Mouse (Mus musculus): Measurements from ENCODE around the gene Gm10153. TPM values are rescaled to one million over a fixed set of nuclear protein-coding genes. Genes with fewer than 3 reads are reported as not detected.
"Not testable (repeated sequence)": the region's sequence is repeated elsewhere in the genome, so short reads cannot be mapped to it uniquely, and the experiment has no call there.

The Gm10153 gene
- polyA plus RNA-seq, 1 experiment from 2014 or later: not detected

GRCm38 (mm10) chr7:142148633-142149032, 41.6 kb downstream of the Gm10153 start:
- H3K4me3 ChIP-seq (ENCODE audit: low read length): no peak overlapping the region
- no peak overlapping the region for H3K9ac ChIP-seq (ENCODE audit: low read length)
- H3K9me3 ChIP-seq (ENCODE audit: control insufficient read depth, low read length): no peaks in the 10 kb centered on the region; the same call in 1 of the 2 replicates
- H3K27ac ChIP-seq (ENCODE audit: low read length): no peak overlapping the region
- H3K4me2 ChIP-seq (ENCODE audit: low read depth, low read length): no peak overlapping the region
- H3K27me3 ChIP-seq (ENCODE audit: control insufficient read depth, insufficient read depth, low read depth, low read length): no peaks in the 10 kb centered on the region
- no peaks in the 10 kb centered on the region for H3K36me3 ChIP-seq (ENCODE audit: control insufficient read depth, insufficient read depth, low read length)
- ATAC-seq (ENCODE audit: low read depth): no peak
- H3K4me1 ChIP-seq (replicated peaks; ENCODE audit: control insufficient read depth, insufficient read depth, low read length): no peaks in the 10 kb centered on the region

- no peaks in the 10 kb centered on the region for H3K4me1 ChIP-seq (replicated peaks; ENCODE audit: control insufficient read depth, insufficient read depth, low read length)
- H3K9me3 ChIP-seq (ENCODE audit: control insufficient read depth, low read length): no peaks in the 10 kb centered on the region; the same call in 1 of the 2 replicates
- ATAC-seq (ENCODE audit: low read depth): no peak
- H3K27ac ChIP-seq (ENCODE audit: low read length): no peak overlapping the region
- H3K36me3 ChIP-seq (ENCODE audit: control insufficient read depth, insufficient read depth, low read length): no peaks in the 10 kb centered on the region
- 4% methylated on average over 1 of the region's 1 CpGs for WGBS
- no peak overlapping the region for H3K4me2 ChIP-seq (ENCODE audit: low read depth, low read length)
- no peak overlapping the region for H3K4me3 ChIP-seq (ENCODE audit: low read length)
- H3K9ac ChIP-seq (ENCODE audit: low read length): no peak overlapping the region
- H3K27me3 ChIP-seq (ENCODE audit: control insufficient read depth, insufficient read depth, low read depth, low read length): no peaks in the 10 kb centered on the region
Observed at GRCm38 (mm10) chr7:142146033-142146432, 44.2 kb downstream of the Gm10153 start.

- H3K4me3 ChIP-seq (ENCODE audit: low read length): no peak overlapping the region
- H3K27me3 ChIP-seq (ENCODE audit: control insufficient read depth, insufficient read depth, low read depth, low read length): no peaks in the 10 kb centered on the region
- H3K27ac ChIP-seq (ENCODE audit: low read length): no peak overlapping the region
- ATAC-seq (ENCODE audit: low read depth): no peak
- H3K9ac ChIP-seq (ENCODE audit: low read length): no peak overlapping the region
- H3K36me3 ChIP-seq (ENCODE audit: control insufficient read depth, insufficient read depth, low read length): no peaks in the 10 kb centered on the region
- H3K4me1 ChIP-seq (replicated peaks; ENCODE audit: control insufficient read depth, insufficient read depth, low read length): no peaks in the 10 kb centered on the region
- H3K4me2 ChIP-seq (ENCODE audit: low read depth, low read length): no peak overlapping the region
- H3K9me3 ChIP-seq (ENCODE audit: control insufficient read depth, low read length): no peaks in the 10 kb centered on the region; the same call in 1 of the 2 replicates
- 21% methylated on average over 4 of the region's 4 CpGs for whole genome bisulfite sequencing
Observed at GRCm38 (mm10) chr7:142145413-142145940, 44.7 kb downstream of the Gm10153 start.

GRCm38 (mm10) chr7:142144507-142144906, 45.7 kb downstream of the Gm10153 start, which contains the start of gene Gm45337:
Gene Gm45337, minus strand, starts transcription at chr7:142144607.
- Histone ChIP-seq H3K27ac (ENCODE audit: low read length) (no peak within 1 kb of the TSS), H3K4me1 (replicated peaks; ENCODE audit: control insufficient read depth, insufficient read depth, low read length) (no peaks in the 10 kb centered on the region), H3K27me3 (ENCODE audit: control insufficient read depth, insufficient read depth, low read depth, low read length) (no peaks in the 10 kb centered on the region), H3K9me3 (ENCODE audit: control insufficient read depth, low read length) (no peaks in the 10 kb centered on the region; the same call in 1 of the 2 replicates), H3K4me3 (ENCODE audit: low read length) (no peak within 1 kb of the TSS), H3K9ac (ENCODE audit: low read length) (no peak within 1 kb of the TSS), H3K36me3 (ENCODE audit: control insufficient read depth, insufficient read depth, low read length) (no peaks in the 10 kb centered on the region), H3K4me2 (ENCODE audit: low read depth, low read length) (no peak within 1 kb of the TSS)
- WGBS: 77% methylated on average over 1 of the region's 1 CpGs
- no peak for ATAC-seq (ENCODE audit: low read depth)

GRCm38 (mm10) chr7:142143506-142144010, 46.6 kb downstream of the Gm10153 start:
- WGBS: 23% methylated on average over 1 of the region's 1 CpGs
- not testable (repeated sequence) for H3K27me3 ChIP-seq (ENCODE audit: control insufficient read depth, insufficient read depth, low read depth, low read length); H3K36me3 ChIP-seq (ENCODE audit: control insufficient read depth, insufficient read depth, low read length); H3K9me3 ChIP-seq (ENCODE audit: control insufficient read depth, low read length); H3K4me3 ChIP-seq (ENCODE audit: low read length); ATAC-seq (ENCODE audit: low read depth); H3K27ac ChIP-seq (ENCODE audit: low read length); H3K4me1 ChIP-seq (replicated peaks; ENCODE audit: control insufficient read depth, insufficient read depth, low read length); H3K9ac ChIP-seq (ENCODE audit: low read length); H3K4me2 ChIP-seq (ENCODE audit: low read depth, low read length)

- no peak for ATAC-seq (ENCODE audit: low read depth)
- no peaks in the 10 kb centered on the region for H3K4me1 ChIP-seq (replicated peaks; ENCODE audit: control insufficient read depth, insufficient read depth, low read length)
- H3K27ac ChIP-seq (ENCODE audit: low read length): no peak overlapping the region
- 19% methylated on average over 1 of the region's 1 CpGs for WGBS
- H3K4me2 ChIP-seq (ENCODE audit: low read depth, low read length): no peak overlapping the region
- H3K36me3 ChIP-seq (ENCODE audit: control insufficient read depth, insufficient read depth, low read length): no peaks in the 10 kb centered on the region
- H3K27me3 ChIP-seq (ENCODE audit: control insufficient read depth, insufficient read depth, low read depth, low read length): no peaks in the 10 kb centered on the region
- H3K9me3 ChIP-seq (ENCODE audit: control insufficient read depth, low read length): no peaks in the 10 kb centered on the region
- no peak overlapping the region for H3K4me3 ChIP-seq (ENCODE audit: low read length)
- H3K9ac ChIP-seq (ENCODE audit: low read length): no peak overlapping the region
Observed at GRCm38 (mm10) chr7:142140696-142141095, 49.5 kb downstream of the Gm10153 start.

Other genes starting within 250 kb of the Gm10153 start
- gene Brsk2, start 240.6 kb downstream of the Gm10153 start, polyA plus RNA-seq (2015; fragmentation: Nextera tagmentation; extraction: Ambion mirVana): 0.59 and 0.60 TPM in 2 replicates
- gene Mob2, start 129.3 kb downstream of the Gm10153 start, polyA plus RNA-seq (2015; fragmentation: Nextera tagmentation; extraction: Ambion mirVana): 76.3 and 83.9 TPM in 2 replicates
- gene Dusp8, start 94.5 kb downstream of the Gm10153 start, polyA plus RNA-seq (2015; fragmentation: Nextera tagmentation; extraction: Ambion mirVana): 2.1 and 2.5 TPM in 2 replicates
- not detected in 2 replicates for gene Gm45618, start 69.7 kb downstream of the Gm10153 start, polyA plus RNA-seq (2015; fragmentation: Nextera tagmentation; extraction: Ambion mirVana)
- not detected in 2 replicates for gene Gm39115, start 54.4 kb downstream of the Gm10153 start, polyA plus RNA-seq (2015; fragmentation: Nextera tagmentation; extraction: Ambion mirVana)
- gene Gm45337, start 45.8 kb downstream of the Gm10153 start, polyA plus RNA-seq (2015; fragmentation: Nextera tagmentation; extraction: Ambion mirVana): not detected in 2 replicates
- gene Gm29735, start 33.3 kb downstream of the Gm10153 start, polyA plus RNA-seq (2015; fragmentation: Nextera tagmentation; extraction: Ambion mirVana): not detected in 2 replicates
- not detected in 2 replicates for gene Gm4553, start 24.6 kb downstream of the Gm10153 start, polyA plus RNA-seq (2015; fragmentation: Nextera tagmentation; extraction: Ambion mirVana)
- not detected in 2 replicates for gene Krtap5-2, start 14.4 kb downstream of the Gm10153 start, polyA plus RNA-seq (2015; fragmentation: Nextera tagmentation; extraction: Ambion mirVana)
- not detected in 2 replicates for gene Krtap5-3, start 11.0 kb upstream of the Gm10153 start, polyA plus RNA-seq (2015; fragmentation: Nextera tagmentation; extraction: Ambion mirVana)
- gene Gm7579, start 21.5 kb upstream of the Gm10153 start, polyA plus RNA-seq (2015; fragmentation: Nextera tagmentation; extraction: Ambion mirVana): not detected in 2 replicates
- gene Krtap5-5, start 39.6 kb upstream of the Gm10153 start, polyA plus RNA-seq (2015; fragmentation: Nextera tagmentation; extraction: Ambion mirVana): not detected in 2 replicates
- gene Gm40460, start 50.7 kb upstream of the Gm10153 start, polyA plus RNA-seq (2015; fragmentation: Nextera tagmentation; extraction: Ambion mirVana): not detected in 2 replicates
- not detected in 2 replicates for gene Gm2431, start 68.0 kb upstream of the Gm10153 start, polyA plus RNA-seq (2015; fragmentation: Nextera tagmentation; extraction: Ambion mirVana)
- not detected in 2 replicates for gene Gm4559, start 84.0 kb upstream of the Gm10153 start, polyA plus RNA-seq (2015; fragmentation: Nextera tagmentation; extraction: Ambion mirVana)
- not detected in 2 replicates for gene Krtap5-1, start 106.7 kb upstream of the Gm10153 start, polyA plus RNA-seq (2015; fragmentation: Nextera tagmentation; extraction: Ambion mirVana)
- gene Krtap5-4, start 113.2 kb upstream of the Gm10153 start, polyA plus RNA-seq (2015; fragmentation: Nextera tagmentation; extraction: Ambion mirVana): not detected in 2 replicates
- gene Ifitm10, start 183.4 kb upstream of the Gm10153 start, polyA plus RNA-seq (2015; fragmentation: Nextera tagmentation; extraction: Ambion mirVana): 5.6 and 7.5 TPM in 2 replicates
- gene Gm49369, start 192.3 kb upstream of the Gm10153 start, polyA plus RNA-seq (2015; fragmentation: Nextera tagmentation; extraction: Ambion mirVana): 2.5 and 3.2 TPM in 2 replicates
- gene Ctsd, start 197.6 kb upstream of the Gm10153 start, polyA plus RNA-seq (2015; fragmentation: Nextera tagmentation; extraction: Ambion mirVana): 302 and 328 TPM in 2 replicates
- 0.48 and 1.2 TPM in 2 replicates for gene Syt8, start 244.5 kb upstream of the Gm10153 start, polyA plus RNA-seq (2015; fragmentation: Nextera tagmentation; extraction: Ambion mirVana)

Data from lung, embryonic 16.5 days (tissue).